Mouse (Mus musculus): ENCODE data around the gene Ralgds. TPM values are rescaled to one million over a fixed set of nuclear protein-coding genes. Genes with fewer than 3 reads are reported as not detected.

Ralgds gene
- polyA plus RNA-seq, 1 experiment from 2014 or later: 12.2 TPM

DNA sequence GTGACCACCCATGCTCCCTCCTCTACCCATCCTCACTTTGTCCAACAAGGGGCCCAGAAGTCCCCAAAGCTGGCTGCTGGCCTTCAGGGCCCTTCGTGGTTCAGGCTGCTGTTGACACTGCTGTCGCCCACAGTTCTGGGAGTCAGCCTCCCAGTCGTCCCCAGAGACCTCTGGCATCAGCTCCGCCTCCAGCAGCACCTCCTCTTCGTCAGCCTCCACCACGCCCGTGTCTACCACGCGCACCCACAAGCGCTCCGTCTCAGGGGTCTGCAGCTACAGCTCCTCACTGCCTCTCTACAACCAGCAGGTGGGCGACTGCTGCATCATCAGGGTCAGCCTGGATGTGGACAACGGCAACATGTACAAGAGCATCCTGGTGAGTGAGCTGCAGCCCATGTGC is 36.2 kb downstream of the Ralgds start:
- 91% methylated on average over 13 of the region's 13 CpGs for WGBS (ENCODE audit: insufficient replicate concordance)
- Histone ChIP-seq H3K36me3 (ENCODE audit: control insufficient read depth, insufficient read depth, low read length) (peaks cover 19% of the 10 kb centered on the region), H3K4me1 (ENCODE audit: control insufficient read depth, insufficient read depth, low read length) (no peaks in the 10 kb centered on the region), H3K9me3 (replicated peaks; ENCODE audit: control insufficient read depth, low read length) (no peaks in the 10 kb centered on the region), H3K9ac (ENCODE audit: low read depth, low read length) (no peak overlapping the region), H3K27me3 (ENCODE audit: control insufficient read depth, insufficient read depth, low read length) (no peaks in the 10 kb centered on the region), H3K4me3 (ENCODE audit: low read depth, low read length) (no peak overlapping the region), H3K4me2 (no peak overlapping the region), H3K27ac (ENCODE audit: low read depth, low read length) (no peak overlapping the region)
- ATAC-seq (replicated peaks; ENCODE audit: insufficient number of reproducible peaks, low FRiP score, low TSS enrichment): no peak

- no peaks in the 10 kb centered on the region for H3K27me3 ChIP-seq (ENCODE audit: control insufficient read depth, insufficient read depth, low read length)
- H3K4me3 ChIP-seq (ENCODE audit: low read depth, low read length): no peak overlapping the region
- H3K4me2 ChIP-seq: no peak overlapping the region
- peaks cover 19% of the 10 kb centered on the region for H3K36me3 ChIP-seq (ENCODE audit: control insufficient read depth, insufficient read depth, low read length)
- H3K27ac ChIP-seq (ENCODE audit: low read depth, low read length): no peak overlapping the region
- ATAC-seq (replicated peaks; ENCODE audit: insufficient number of reproducible peaks, low FRiP score, low TSS enrichment): no peak
- H3K4me1 ChIP-seq (ENCODE audit: control insufficient read depth, insufficient read depth, low read length): no peaks in the 10 kb centered on the region
- H3K9ac ChIP-seq (ENCODE audit: low read depth, low read length): no peak overlapping the region
- H3K9me3 ChIP-seq (replicated peaks; ENCODE audit: control insufficient read depth, low read length): no peaks in the 10 kb centered on the region
- 88% methylated on average over 5 of the region's 5 CpGs for WGBS (ENCODE audit: insufficient replicate concordance)
These were observed 39.4 kb downstream of the Ralgds start for GRCm38 (mm10) chr2:28552301-28552700.

DNA sequence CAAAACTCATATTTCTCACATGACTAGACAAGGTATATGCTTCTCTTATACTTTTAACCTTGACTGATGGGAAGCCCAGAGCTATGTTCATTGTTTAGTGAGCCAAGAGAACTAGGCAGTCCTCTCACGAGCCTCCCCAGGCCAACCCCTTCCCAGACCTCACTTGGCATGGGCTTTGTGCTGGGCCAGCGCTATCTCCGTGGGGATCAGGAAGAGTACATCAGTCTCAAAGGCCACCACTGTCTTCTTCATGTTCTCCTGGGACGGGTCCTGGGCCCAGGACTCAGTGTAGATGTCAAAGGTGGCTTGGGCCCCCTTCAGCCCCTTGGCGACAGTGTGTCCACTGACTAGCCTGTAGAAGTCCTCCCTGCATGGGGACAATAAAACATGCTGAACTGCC is 44.5 kb downstream of the Ralgds start:
- ATAC-seq (replicated peaks; ENCODE audit: insufficient number of reproducible peaks, low FRiP score, low TSS enrichment): no peak
- H3K4me3 ChIP-seq (ENCODE audit: low read depth, low read length): no peak overlapping the region
- no peaks in the 10 kb centered on the region for H3K4me1 ChIP-seq (ENCODE audit: control insufficient read depth, insufficient read depth, low read length)
- no peak overlapping the region for H3K4me2 ChIP-seq
- no peaks in the 10 kb centered on the region for H3K9me3 ChIP-seq (replicated peaks; ENCODE audit: control insufficient read depth, low read length)
- peaks cover 2% of the 10 kb centered on the region; the same call in 1 of the 2 replicates for H3K36me3 ChIP-seq (ENCODE audit: control insufficient read depth, insufficient read depth, low read length)
- H3K27ac ChIP-seq (ENCODE audit: low read depth, low read length): no peak overlapping the region
- 79% methylated on average over 5 of the region's 5 CpGs for WGBS (ENCODE audit: insufficient replicate concordance)
- H3K27me3 ChIP-seq (ENCODE audit: control insufficient read depth, insufficient read depth, low read length): no peaks in the 10 kb centered on the region
- H3K9ac ChIP-seq (ENCODE audit: low read depth, low read length): no peak overlapping the region

DNA sequence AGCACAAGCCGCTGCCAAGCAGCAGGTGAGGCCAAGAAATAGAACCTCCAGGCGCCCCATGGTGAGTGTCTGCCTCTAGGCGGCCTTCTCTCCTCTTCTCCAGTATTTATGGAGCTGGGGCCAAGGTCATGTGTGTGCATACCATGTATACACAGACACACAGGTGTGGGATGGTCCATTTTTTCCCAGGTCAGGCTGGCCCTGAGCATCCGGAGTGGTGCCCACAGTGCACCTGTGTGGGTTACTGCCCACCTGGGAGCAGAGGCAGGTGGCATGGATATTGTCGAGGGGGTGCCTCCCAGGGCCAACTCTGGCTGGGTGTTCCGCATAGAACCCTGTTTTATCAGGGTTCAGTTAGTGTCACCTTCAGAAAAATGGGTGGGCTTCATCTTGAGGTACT is 50.4 kb downstream of the Ralgds start, which contains the start of gene Cel:
Gene Cel, minus strand, starts transcription at position 101 of the 400 bp plus-strand sequence.
- no peak for ATAC-seq (replicated peaks; ENCODE audit: insufficient number of reproducible peaks, low FRiP score, low TSS enrichment)
- Histone ChIP-seq H3K27me3 (ENCODE audit: control insufficient read depth, insufficient read depth, low read length) (no peaks in the 10 kb centered on the region), H3K27ac (ENCODE audit: low read depth, low read length) (no peak within 1 kb of the TSS), H3K36me3 (ENCODE audit: control insufficient read depth, insufficient read depth, low read length) (peaks cover 8% of the 10 kb centered on the region), H3K4me1 (ENCODE audit: control insufficient read depth, insufficient read depth, low read length) (no peaks in the 10 kb centered on the region), H3K9ac (ENCODE audit: low read depth, low read length) (no peak within 1 kb of the TSS), H3K4me2 (no peak within 1 kb of the TSS), H3K9me3 (replicated peaks; ENCODE audit: control insufficient read depth, low read length) (no peaks in the 10 kb centered on the region), H3K4me3 (ENCODE audit: low read depth, low read length) (no peak within 1 kb of the TSS)
- 60% methylated on average over 6 of the region's 6 CpGs for WGBS (ENCODE audit: insufficient replicate concordance)

GRCm38 (mm10) chr2:28563830-28564229 is 50.9 kb downstream of the Ralgds start:
- Histone ChIP-seq H3K36me3 (ENCODE audit: control insufficient read depth, insufficient read depth, low read length) (peaks cover 10% of the 10 kb centered on the region), H3K4me2 (no peak overlapping the region), H3K27ac (ENCODE audit: low read depth, low read length) (no peak overlapping the region), H3K9me3 (replicated peaks; ENCODE audit: control insufficient read depth, low read length) (no peaks in the 10 kb centered on the region), H3K4me3 (ENCODE audit: low read depth, low read length) (no peak overlapping the region), H3K4me1 (ENCODE audit: control insufficient read depth, insufficient read depth, low read length) (no peaks in the 10 kb centered on the region), H3K9ac (ENCODE audit: low read depth, low read length) (no peak overlapping the region), H3K27me3 (ENCODE audit: control insufficient read depth, insufficient read depth, low read length) (no peaks in the 10 kb centered on the region)
- ATAC-seq (replicated peaks; ENCODE audit: insufficient number of reproducible peaks, low FRiP score, low TSS enrichment): no peak

DNA sequence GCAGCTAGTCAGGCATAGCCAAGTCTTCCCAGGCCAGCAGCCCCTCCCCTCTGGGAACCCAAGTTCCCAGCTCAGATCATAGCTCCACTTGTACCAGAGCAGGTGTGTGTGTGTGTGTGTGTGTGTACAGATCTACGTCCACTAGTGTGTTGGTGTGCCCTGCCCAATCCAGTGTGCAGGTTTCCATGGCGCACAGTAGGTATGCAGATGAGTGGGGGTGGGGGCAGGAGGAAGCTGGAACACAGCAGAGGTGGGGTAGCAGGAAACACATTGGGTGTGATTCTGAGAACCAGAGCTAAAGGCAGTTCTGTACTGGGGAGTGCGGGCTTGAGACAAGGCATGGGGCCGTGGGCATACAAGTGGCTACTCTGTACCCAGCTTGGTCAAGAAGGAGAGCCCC is 51.5 kb downstream of the Ralgds start:
- Histone ChIP-seq H3K4me3 (ENCODE audit: low read depth, low read length) (no peak overlapping the region), H3K9me3 (replicated peaks; ENCODE audit: control insufficient read depth, low read length) (no peaks in the 10 kb centered on the region), H3K4me1 (ENCODE audit: control insufficient read depth, insufficient read depth, low read length) (no peaks in the 10 kb centered on the region), H3K27ac (ENCODE audit: low read depth, low read length) (no peak overlapping the region), H3K36me3 (ENCODE audit: control insufficient read depth, insufficient read depth, low read length) (peaks cover 12% of the 10 kb centered on the region), H3K4me2 (no peak overlapping the region), H3K9ac (ENCODE audit: low read depth, low read length) (no peak overlapping the region), H3K27me3 (ENCODE audit: control insufficient read depth, insufficient read depth, low read length) (no peaks in the 10 kb centered on the region)
- 82% methylated on average over 4 of the region's 4 CpGs for WGBS (ENCODE audit: insufficient replicate concordance)
- no peak for ATAC-seq (replicated peaks; ENCODE audit: insufficient number of reproducible peaks, low FRiP score, low TSS enrichment)

- no peak overlapping the region for H3K27ac ChIP-seq (ENCODE audit: low read depth, low read length)
- peaks cover 21% of the 10 kb centered on the region for H3K36me3 ChIP-seq (ENCODE audit: control insufficient read depth, insufficient read depth, low read length)
- no peak for ATAC-seq (replicated peaks; ENCODE audit: insufficient number of reproducible peaks, low FRiP score, low TSS enrichment)
These were observed 53.6 kb downstream of the Ralgds start for GRCm38 (mm10) chr2:28566545-28566944.

GRCm38 (mm10) chr2:28569903-28570302 is 57.0 kb downstream of the Ralgds start:
- Histone ChIP-seq H3K9me3 (replicated peaks; ENCODE audit: control insufficient read depth, low read length) (no peaks in the 10 kb centered on the region), H3K27ac (ENCODE audit: low read depth, low read length) (no peak overlapping the region), H3K36me3 (ENCODE audit: control insufficient read depth, insufficient read depth, low read length) (peaks cover 31% of the 10 kb centered on the region), H3K9ac (ENCODE audit: low read depth, low read length) (no peak overlapping the region), H3K4me2 (no peak overlapping the region), H3K4me1 (ENCODE audit: control insufficient read depth, insufficient read depth, low read length) (no peaks in the 10 kb centered on the region), H3K4me3 (ENCODE audit: low read depth, low read length) (no peak overlapping the region), H3K27me3 (ENCODE audit: control insufficient read depth, insufficient read depth, low read length) (no peaks in the 10 kb centered on the region)
- WGBS (ENCODE audit: insufficient replicate concordance): 76% methylated on average over 3 of the region's 3 CpGs
- no peak for ATAC-seq (replicated peaks; ENCODE audit: insufficient number of reproducible peaks, low FRiP score, low TSS enrichment)

More at GRCm38 (mm10) chr2:28566545-28566944, 53.6 kb downstream of the Ralgds start:
- Histone ChIP-seq H3K4me1 (ENCODE audit: control insufficient read depth, insufficient read depth, low read length) (no peaks in the 10 kb centered on the region), H3K27me3 (ENCODE audit: control insufficient read depth, insufficient read depth, low read length) (no peaks in the 10 kb centered on the region), H3K9ac (ENCODE audit: low read depth, low read length) (no peak overlapping the region), H3K4me3 (ENCODE audit: low read depth, low read length) (no peak overlapping the region), H3K4me2 (no peak overlapping the region), H3K9me3 (replicated peaks; ENCODE audit: control insufficient read depth, low read length) (no peaks in the 10 kb centered on the region)
- 57% methylated on average over 5 of the region's 5 CpGs for WGBS (ENCODE audit: insufficient replicate concordance)

DNA sequence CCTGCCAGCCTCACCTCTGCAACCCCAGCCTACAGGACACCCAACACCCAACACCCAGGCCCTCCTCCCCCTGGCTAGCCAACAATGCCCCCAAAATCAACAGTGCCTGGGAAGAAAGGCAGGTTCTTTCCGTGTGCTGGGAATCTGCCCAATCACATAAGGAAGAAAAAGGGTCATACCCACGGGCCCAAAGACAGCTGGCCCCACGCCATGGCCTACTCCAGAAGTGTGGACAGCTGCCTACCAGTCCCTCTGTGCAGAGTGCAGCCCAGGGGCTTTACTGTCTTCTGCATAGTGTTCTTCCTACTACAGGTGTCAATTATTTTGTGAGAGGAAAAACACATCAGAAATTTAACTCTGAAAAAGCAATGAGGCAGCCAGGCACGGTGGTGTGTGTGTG is 62.4 kb downstream of the Ralgds start:
- WGBS (ENCODE audit: insufficient replicate concordance): 76% methylated on average over 4 of the region's 4 CpGs
- Histone ChIP-seq H3K4me2 (no peak overlapping the region), H3K9me3 (replicated peaks; ENCODE audit: control insufficient read depth, low read length) (no peaks in the 10 kb centered on the region), H3K4me1 (ENCODE audit: control insufficient read depth, insufficient read depth, low read length) (no peaks in the 10 kb centered on the region), H3K9ac (ENCODE audit: low read depth, low read length) (no peak overlapping the region), H3K4me3 (ENCODE audit: low read depth, low read length) (no peak overlapping the region), H3K27me3 (ENCODE audit: control insufficient read depth, insufficient read depth, low read length) (no peaks in the 10 kb centered on the region), H3K36me3 (ENCODE audit: control insufficient read depth, insufficient read depth, low read length) (peaks cover 33% of the 10 kb centered on the region), H3K27ac (ENCODE audit: low read depth, low read length) (no peak overlapping the region)
- no peak for ATAC-seq (replicated peaks; ENCODE audit: insufficient number of reproducible peaks, low FRiP score, low TSS enrichment)
